Mouse (Mus musculus): ENCODE data around the gene Srd5a3. TPM values are rescaled to one million over a fixed set of nuclear protein-coding genes. Genes with fewer than 3 reads are reported as not detected.
"Not testable (repeated sequence)": the region's sequence is repeated elsewhere in the genome, so short reads cannot be mapped to it uniquely, and the experiment has no call there.

Srd5a3 gene
- 13.6 and 14.2 TPM in 2 replicates for polyA plus RNA-seq (2012; rRNA removed)

DNA sequence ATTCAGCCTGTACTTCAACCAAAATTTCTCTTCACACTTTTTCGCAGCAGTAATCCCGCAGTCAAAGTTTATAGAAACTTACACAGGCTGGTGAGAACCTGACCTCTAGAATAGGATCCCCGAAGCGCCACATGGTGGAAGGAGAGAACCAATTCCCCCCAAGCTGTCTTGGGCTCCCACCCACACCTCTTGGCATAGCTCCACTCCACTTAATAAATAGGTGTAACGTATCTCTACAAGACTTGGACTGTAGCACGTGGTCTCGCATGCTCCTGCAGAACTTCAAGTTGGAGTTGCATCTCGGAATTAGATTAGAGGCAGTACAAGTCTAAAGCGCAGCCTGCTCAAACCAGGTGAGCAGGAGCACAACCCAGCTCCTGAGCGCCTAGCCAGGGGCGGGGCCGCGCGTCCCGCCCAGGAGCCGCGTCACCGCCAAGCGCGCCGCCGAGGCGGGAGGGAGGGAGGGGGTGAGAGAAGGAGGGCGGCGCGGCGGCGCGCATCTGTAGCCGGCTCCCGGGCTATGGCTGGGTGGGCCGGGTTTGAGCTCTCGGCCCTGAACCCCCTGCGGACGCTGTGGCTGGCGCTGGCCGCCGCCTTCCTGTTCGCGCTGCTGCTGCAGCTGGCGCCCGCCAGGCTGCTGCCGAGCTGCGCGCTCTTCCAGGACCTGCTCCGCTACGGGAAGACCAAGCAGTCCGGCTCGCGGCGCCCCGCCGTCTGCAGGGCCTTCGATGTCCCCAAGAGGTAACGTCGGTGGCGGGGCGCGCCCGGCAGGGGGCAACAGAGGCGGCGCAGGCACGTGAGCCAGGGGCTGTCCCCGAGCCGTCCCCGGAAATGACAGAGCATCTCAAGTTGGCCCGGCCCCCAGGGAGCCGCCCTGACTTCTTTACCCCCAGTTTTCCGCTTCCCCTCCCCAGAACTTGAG, at the start of gene Srd5a3:
Srd5a3 (plus strand) TSS at position 464 of the 922 bp plus-strand sequence.
- peak; percentile 68 for TF ChIP-seq POLR2A (IDR thresholded peaks at IDR 0.05; ENCODE audit: borderline replicate concordance, extremely low read depth, insufficient read depth, insufficient read length, poor library complexity, severe bottlenecking)
- TF ChIP-seq CTCF (IDR thresholded peaks at IDR 0.05; ENCODE audit: borderline replicate concordance, extremely low read depth, insufficient read depth, insufficient read length): peak; percentile 67

DNA sequence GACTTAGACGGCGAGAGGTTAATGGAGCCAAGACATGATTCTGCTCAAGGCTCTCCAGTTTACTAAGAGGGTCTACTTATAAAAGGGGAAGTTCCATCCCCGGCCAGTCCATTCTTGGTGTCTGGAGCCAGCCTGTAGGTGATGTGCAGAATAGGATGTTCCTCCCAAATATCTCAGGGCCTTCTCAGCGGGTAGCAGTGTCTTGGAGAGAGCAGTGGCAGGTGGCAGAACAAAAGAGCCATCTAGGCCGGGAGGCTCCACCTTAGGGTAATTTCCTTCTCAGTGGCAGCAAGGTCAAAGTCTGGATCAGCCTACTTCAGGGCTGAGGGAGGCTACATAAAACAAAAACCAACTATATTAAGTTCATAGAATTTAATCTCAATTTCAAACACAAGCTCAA, 36.3 kb upstream of the Srd5a3 start:
- DNase-seq (ENCODE audit: low read depth): not testable (repeated sequence)

More for the DNA sequence above, at the start of gene Srd5a3:
- DNase-seq (ENCODE audit: low read depth): peak; percentile 97

DNA sequence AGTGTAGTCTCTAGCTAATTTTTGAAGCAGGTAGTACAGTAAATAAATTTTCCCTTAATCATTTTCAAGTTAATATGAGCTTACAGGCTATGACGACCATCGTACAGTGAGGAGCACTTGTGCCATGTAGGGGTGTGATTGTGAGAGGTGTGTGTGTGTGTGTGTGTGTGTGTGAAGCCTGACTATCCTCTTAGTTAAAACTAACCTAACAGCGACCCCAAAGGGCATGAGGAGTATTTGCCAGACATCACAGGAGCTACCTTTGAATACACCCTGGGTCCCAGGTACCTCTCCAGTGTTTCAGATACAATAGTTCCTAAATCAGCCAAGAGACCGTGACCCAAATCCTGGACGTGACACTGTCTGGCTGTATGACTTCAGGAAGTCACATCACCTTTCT, 32.8 kb upstream of the Srd5a3 start:
- DNase-seq (ENCODE audit: low read depth): no peak
- TF ChIP-seq CTCF (IDR thresholded peaks at IDR 0.05; ENCODE audit: borderline replicate concordance, extremely low read depth, insufficient read depth, insufficient read length): no peak
- TF ChIP-seq POLR2A (IDR thresholded peaks at IDR 0.05; ENCODE audit: borderline replicate concordance, extremely low read depth, insufficient read depth, insufficient read length, poor library complexity, severe bottlenecking): no peak

DNA sequence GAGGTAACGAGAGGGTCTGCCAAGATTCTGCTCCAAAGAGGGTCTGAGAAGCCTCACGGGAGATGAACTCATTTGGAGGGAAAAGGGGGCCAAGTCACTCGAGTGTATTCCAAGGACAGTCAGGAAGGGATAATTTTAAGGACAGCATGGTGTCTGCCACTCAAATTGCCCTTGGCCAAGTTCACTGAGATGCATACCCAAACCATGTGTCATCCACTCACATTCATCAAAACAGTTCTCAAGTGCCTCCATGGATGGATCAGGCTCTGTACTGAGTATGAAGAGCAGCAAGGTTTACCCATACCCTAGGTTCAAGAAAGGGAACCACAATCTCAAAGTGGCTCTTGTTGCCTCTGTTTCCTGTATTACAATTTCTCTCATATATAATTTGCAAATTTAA, 31.6 kb upstream of the Srd5a3 start:
- no peak for DNase-seq (ENCODE audit: low read depth)
- TF ChIP-seq POLR2A (IDR thresholded peaks at IDR 0.05; ENCODE audit: borderline replicate concordance, extremely low read depth, insufficient read depth, insufficient read length, poor library complexity, severe bottlenecking) (no peak), CTCF (IDR thresholded peaks at IDR 0.05; ENCODE audit: borderline replicate concordance, extremely low read depth, insufficient read depth, insufficient read length) (no peak)

DNA sequence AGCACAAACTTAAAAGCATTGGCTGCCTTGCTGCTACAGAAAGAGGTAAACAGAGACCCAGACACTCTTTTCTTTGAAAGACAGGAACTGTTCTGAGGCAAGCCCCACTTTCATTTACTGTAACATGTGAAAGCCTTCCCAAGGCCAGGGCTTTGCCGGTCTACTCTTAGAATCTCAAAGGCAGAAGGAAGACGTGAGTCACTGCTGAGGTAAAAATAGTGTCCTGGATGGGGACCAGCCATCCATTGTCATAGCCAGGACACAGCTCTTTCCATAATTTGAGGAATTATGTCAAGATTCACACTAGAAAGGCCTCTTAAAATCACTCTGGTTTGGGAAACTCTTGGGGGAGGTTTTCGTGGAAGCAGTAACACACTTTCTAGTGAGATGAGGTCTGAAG, 28.9 kb upstream of the Srd5a3 start:
- TF ChIP-seq CTCF (IDR thresholded peaks at IDR 0.05; ENCODE audit: borderline replicate concordance, extremely low read depth, insufficient read depth, insufficient read length) (no peak), POLR2A (IDR thresholded peaks at IDR 0.05; ENCODE audit: borderline replicate concordance, extremely low read depth, insufficient read depth, insufficient read length, poor library complexity, severe bottlenecking) (no peak)
- no peak for DNase-seq (ENCODE audit: low read depth)

GRCm38 (mm10) chr5:76112016-76112415, 28.1 kb upstream of the Srd5a3 start:
- TF ChIP-seq CTCF (IDR thresholded peaks at IDR 0.05; ENCODE audit: borderline replicate concordance, extremely low read depth, insufficient read depth, insufficient read length): no peak
- TF ChIP-seq POLR2A (IDR thresholded peaks at IDR 0.05; ENCODE audit: borderline replicate concordance, extremely low read depth, insufficient read depth, insufficient read length, poor library complexity, severe bottlenecking): no peak
- no peak for DNase-seq (ENCODE audit: low read depth)

- no peak for DNase-seq (ENCODE audit: low read depth)
- TF ChIP-seq POLR2A (IDR thresholded peaks at IDR 0.05; ENCODE audit: borderline replicate concordance, extremely low read depth, insufficient read depth, insufficient read length, poor library complexity, severe bottlenecking) (no peak), CTCF (IDR thresholded peaks at IDR 0.05; ENCODE audit: borderline replicate concordance, extremely low read depth, insufficient read depth, insufficient read length) (no peak)
Measured at GRCm38 (mm10) chr5:76115436-76116041, 24.5 kb upstream of the Srd5a3 start.

DNA sequence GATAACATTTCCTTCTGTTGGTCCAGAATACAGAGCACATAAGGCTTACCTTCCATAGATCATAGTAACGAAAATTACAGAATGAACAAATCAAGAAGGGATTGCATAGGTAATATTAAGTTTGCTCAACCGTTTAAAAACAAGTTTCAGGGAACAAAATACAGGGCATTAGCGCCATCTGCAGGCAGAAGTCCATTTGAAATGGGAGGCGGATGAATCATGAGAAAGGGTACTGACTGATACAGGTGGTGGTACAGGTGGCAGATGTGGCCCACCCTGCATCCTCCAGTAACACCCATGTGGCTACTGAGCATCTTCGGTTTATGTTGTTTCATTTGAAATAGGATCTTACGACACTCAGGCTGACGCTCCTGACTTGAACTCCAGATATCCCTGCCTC, 21.6 kb upstream of the Srd5a3 start:
- peak; percentile 73 for DNase-seq (ENCODE audit: low read depth)
- TF ChIP-seq POLR2A (IDR thresholded peaks at IDR 0.05; ENCODE audit: borderline replicate concordance, extremely low read depth, insufficient read depth, insufficient read length, poor library complexity, severe bottlenecking): no peak
- TF ChIP-seq CTCF (IDR thresholded peaks at IDR 0.05; ENCODE audit: borderline replicate concordance, extremely low read depth, insufficient read depth, insufficient read length): peak; percentile 65; the same call in 1 of the 2 replicates

GRCm38 (mm10) chr5:76120634-76121033, 19.4 kb upstream of the Srd5a3 start:
- no peak for DNase-seq (ENCODE audit: low read depth)
- TF ChIP-seq CTCF (IDR thresholded peaks at IDR 0.05; ENCODE audit: borderline replicate concordance, extremely low read depth, insufficient read depth, insufficient read length): no peak
- TF ChIP-seq POLR2A (IDR thresholded peaks at IDR 0.05; ENCODE audit: borderline replicate concordance, extremely low read depth, insufficient read depth, insufficient read length, poor library complexity, severe bottlenecking): no peak

GRCm38 (mm10) chr5:76127584-76128316, 12.3 kb upstream of the Srd5a3 start:
- DNase-seq (ENCODE audit: low read depth): no peak
- no peak for TF ChIP-seq POLR2A (IDR thresholded peaks at IDR 0.05; ENCODE audit: borderline replicate concordance, extremely low read depth, insufficient read depth, insufficient read length, poor library complexity, severe bottlenecking)
- no peak for TF ChIP-seq CTCF (IDR thresholded peaks at IDR 0.05; ENCODE audit: borderline replicate concordance, extremely low read depth, insufficient read depth, insufficient read length)

DNA sequence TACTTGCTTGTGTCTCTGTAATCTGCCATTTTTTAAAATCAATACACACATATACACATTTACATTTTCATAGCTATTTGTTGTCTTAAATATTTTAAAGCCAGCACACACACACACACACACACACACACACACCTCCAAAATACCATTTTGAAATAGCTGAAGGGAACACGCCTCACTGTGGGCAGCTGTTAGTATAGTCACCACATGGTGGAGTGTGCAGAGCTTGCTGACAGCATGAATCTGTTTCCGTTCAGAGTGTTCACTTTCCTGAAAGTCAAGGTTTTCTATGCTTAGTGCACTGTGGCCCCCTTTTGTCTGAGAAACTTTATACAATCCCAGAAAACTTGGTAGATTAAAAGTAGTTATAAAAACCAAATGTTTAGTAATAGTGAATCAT, 9.8 kb upstream of the Srd5a3 start:
- no peak for TF ChIP-seq POLR2A (IDR thresholded peaks at IDR 0.05; ENCODE audit: borderline replicate concordance, extremely low read depth, insufficient read depth, insufficient read length, poor library complexity, severe bottlenecking)
- TF ChIP-seq CTCF (IDR thresholded peaks at IDR 0.05; ENCODE audit: borderline replicate concordance, extremely low read depth, insufficient read depth, insufficient read length): peak; percentile 6; the same call in 1 of the 2 replicates
- peak; percentile 12 for DNase-seq (ENCODE audit: low read depth)
